Mouse (Mus musculus): Measurements from ENCODE around the gene Pdzrn4. TPM values are rescaled to one million over a fixed set of nuclear protein-coding genes. Genes with fewer than 3 reads are reported as not detected.

Pdzrn4 gene
- polyA plus RNA-seq, 1 experiment from 2014 or later = 2.9 TPM

GRCm38 (mm10) chr15:92757085-92757903 is 360.6 kb downstream of the Pdzrn4 start:
- no peak for ATAC-seq (ENCODE audit: insufficient number of reproducible peaks, low FRiP score, low TSS enrichment, low read depth)
- no peaks in the 10 kb centered on the region for H3K9me3 ChIP-seq
- H3K9ac ChIP-seq = no peak overlapping the region
- WGBS = 64% methylated on average over 17 of the region's 17 CpGs
- no peaks in the 10 kb centered on the region for H3K27me3 ChIP-seq
- no peaks in the 10 kb centered on the region for H3K4me1 ChIP-seq
- H3K4me2 ChIP-seq = no peak overlapping the region
- H3K4me3 ChIP-seq = no peak overlapping the region
- no peaks in the 10 kb centered on the region for H3K36me3 ChIP-seq
- H3K27ac ChIP-seq = no peak overlapping the region

- H3K27me3 ChIP-seq = no peaks in the 10 kb centered on the region
- H3K9me3 ChIP-seq = no peaks in the 10 kb centered on the region
- no peak for ATAC-seq (ENCODE audit: insufficient number of reproducible peaks, low FRiP score, low TSS enrichment, low read depth)
- whole genome bisulfite sequencing = 43% methylated on average over 8 of the region's 8 CpGs
- no peaks in the 10 kb centered on the region for H3K4me1 ChIP-seq
- H3K27ac ChIP-seq = no peak overlapping the region
- no peak overlapping the region for H3K4me2 ChIP-seq
- H3K4me3 ChIP-seq = no peak overlapping the region
- H3K9ac ChIP-seq = no peak overlapping the region
- no peaks in the 10 kb centered on the region for H3K36me3 ChIP-seq
Observed at GRCm38 (mm10) chr15:92759001-92759400, 362.3 kb downstream of the Pdzrn4 start.

GRCm38 (mm10) chr15:92763303-92763702 is 366.6 kb downstream of the Pdzrn4 start:
- Histone ChIP-seq H3K4me1 (no peaks in the 10 kb centered on the region), H3K4me2 (no peak overlapping the region), H3K9me3 (no peaks in the 10 kb centered on the region), H3K36me3 (no peaks in the 10 kb centered on the region), H3K4me3 (no peak overlapping the region), H3K27me3 (no peaks in the 10 kb centered on the region), H3K9ac (no peak overlapping the region), H3K27ac (no peak overlapping the region)
- WGBS = 83% methylated on average over 5 of the region's 5 CpGs
- no peak for ATAC-seq (ENCODE audit: insufficient number of reproducible peaks, low FRiP score, low TSS enrichment, low read depth)

- no peaks in the 10 kb centered on the region for H3K9me3 ChIP-seq
- H3K27me3 ChIP-seq = no peaks in the 10 kb centered on the region
- no peak overlapping the region for H3K4me2 ChIP-seq
- 67% methylated on average over 15 of the region's 15 CpGs for whole genome bisulfite sequencing
- H3K36me3 ChIP-seq = no peaks in the 10 kb centered on the region
- no peak for ATAC-seq (ENCODE audit: insufficient number of reproducible peaks, low FRiP score, low TSS enrichment, low read depth)
- H3K4me3 ChIP-seq = no peak overlapping the region
- H3K27ac ChIP-seq = no peak overlapping the region
- H3K9ac ChIP-seq = no peak overlapping the region
- H3K4me1 ChIP-seq = no peaks in the 10 kb centered on the region
Observed at GRCm38 (mm10) chr15:92769535-92769934, 372.9 kb downstream of the Pdzrn4 start.

GRCm38 (mm10) chr15:92788036-92788435 is 391.4 kb downstream of the Pdzrn4 start:
- no peak for ATAC-seq (ENCODE audit: insufficient number of reproducible peaks, low FRiP score, low TSS enrichment, low read depth)
- no peaks in the 10 kb centered on the region for H3K9me3 ChIP-seq
- H3K9ac ChIP-seq = no peak overlapping the region
- no peaks in the 10 kb centered on the region for H3K27me3 ChIP-seq
- no peaks in the 10 kb centered on the region for H3K4me1 ChIP-seq
- no peak overlapping the region for H3K4me3 ChIP-seq
- H3K36me3 ChIP-seq = no peaks in the 10 kb centered on the region
- no peak overlapping the region for H3K27ac ChIP-seq
- no peak overlapping the region for H3K4me2 ChIP-seq
- WGBS = 73% methylated on average over 14 of the region's 14 CpGs

GRCm38 (mm10) chr15:92794275-92794674 is 397.6 kb downstream of the Pdzrn4 start:
- Histone ChIP-seq H3K9ac (no peak overlapping the region), H3K27me3 (no peaks in the 10 kb centered on the region), H3K4me2 (no peak overlapping the region), H3K36me3 (no peaks in the 10 kb centered on the region), H3K4me3 (no peak overlapping the region), H3K27ac (no peak overlapping the region), H3K4me1 (no peaks in the 10 kb centered on the region), H3K9me3 (no peaks in the 10 kb centered on the region)
- ATAC-seq (ENCODE audit: insufficient number of reproducible peaks, low FRiP score, low TSS enrichment, low read depth) = no peak
- WGBS = 81% methylated on average over 3 of the region's 3 CpGs

- H3K36me3 ChIP-seq = no peaks in the 10 kb centered on the region
- H3K9ac ChIP-seq = no peak overlapping the region
- H3K27me3 ChIP-seq = no peaks in the 10 kb centered on the region
- WGBS = 64% methylated on average over 3 of the region's 3 CpGs
- H3K4me1 ChIP-seq = no peaks in the 10 kb centered on the region
- no peaks in the 10 kb centered on the region for H3K9me3 ChIP-seq
- no peak for ATAC-seq (ENCODE audit: insufficient number of reproducible peaks, low FRiP score, low TSS enrichment, low read depth)
- H3K4me3 ChIP-seq = no peak overlapping the region
- no peak overlapping the region for H3K4me2 ChIP-seq
- H3K27ac ChIP-seq = no peak overlapping the region
Observed at GRCm38 (mm10) chr15:92805934-92806333, 409.3 kb downstream of the Pdzrn4 start.

- Histone ChIP-seq H3K36me3 (no peaks in the 10 kb centered on the region), H3K9me3 (no peaks in the 10 kb centered on the region), H3K9ac (no peak overlapping the region), H3K4me1 (no peaks in the 10 kb centered on the region), H3K27ac (no peak overlapping the region), H3K27me3 (no peaks in the 10 kb centered on the region), H3K4me2 (no peak overlapping the region), H3K4me3 (no peak overlapping the region)
- WGBS = 79% methylated on average over 1 of the region's 1 CpGs
- no peak for ATAC-seq (ENCODE audit: insufficient number of reproducible peaks, low FRiP score, low TSS enrichment, low read depth)
Observed at GRCm38 (mm10) chr15:92806352-92806751, 409.7 kb downstream of the Pdzrn4 start.

Measured in limb, embryonic 15.5 days (tissue).